Mouse (Mus musculus) limb, embryonic 11.5 days (tissue): ENCODE measurements around the gene Ccdc190. TPM values are rescaled to one million over a fixed set of nuclear protein-coding genes. Genes with fewer than 3 reads are reported as not detected.

Experiments
- ATAC-seq: fragments of 200-750 bp; cut with Nextera tagmentation; 2 replicates; pipeline ENCODE4 v1.8.0; 2017; ENCODE audit warnings: low read depth; ENCODE audit not compliant: insufficient number of reproducible peaks, low FRiP score, low TSS enrichment
- DNase-seq: peaks from one replicate; pipeline ENCODE4 v3.0.0-alpha.2; 2015; ENCODE audit warnings: low spot score
- H3K27ac ChIP-seq: fragments of 300-500 bp; sonication (generic); replicated peaks from 2 replicates; pipeline ENCODE4 v1.5.1; 2014; ENCODE audit warnings: low read depth, mild to moderate bottlenecking, low read length
- H3K27me3 ChIP-seq: fragments of 300-500 bp; sonication (generic); 2 replicates; pipeline ENCODE4 v1.6.1; 2014; ENCODE audit warnings: mild to moderate bottlenecking, low read length, mixed read lengths; ENCODE audit not compliant: control insufficient read depth, insufficient read depth
- H3K36me3 ChIP-seq: fragments of 300-500 bp; sonication (generic); 2 replicates; pipeline ENCODE4 v1.6.1; 2014; ENCODE audit warnings: mild to moderate bottlenecking, low read length, moderate library complexity, mixed read lengths; ENCODE audit not compliant: control insufficient read depth, insufficient read depth
- H3K4me1 ChIP-seq: fragments of 300-500 bp; sonication (generic); 2 replicates; pipeline ENCODE4 v1.6.1; 2014; ENCODE audit warnings: low read length, mixed read lengths; ENCODE audit not compliant: control insufficient read depth, insufficient read depth
- H3K4me2 ChIP-seq: fragments of 300-500 bp; sonication (generic); 2 replicates; pipeline ENCODE4 v1.6.1; 2014; ENCODE audit warnings: low read depth, mild to moderate bottlenecking, moderate library complexity; ENCODE audit not compliant: severe bottlenecking
- H3K4me3 ChIP-seq: fragments of 300-500 bp; sonication (generic); 2 replicates; pipeline ENCODE4 v1.5.1; 2014; ENCODE audit warnings: low read depth, low read length
- H3K9ac ChIP-seq: fragments of 300-500 bp; sonication (generic); 2 replicates; pipeline ENCODE4 v1.6.1; 2014; ENCODE audit warnings: mild to moderate bottlenecking, low read length
- H3K9me3 ChIP-seq: fragments of 300-500 bp; sonication (generic); 2 replicates; pipeline ENCODE4 v1.6.1; 2016; ENCODE audit warnings: low read length; ENCODE audit not compliant: control insufficient read depth
- WGBS: fragments of 180-500 bp; shearing (Covaris S2); extraction: QIAGEN DNeasy Blood & Tissue Kit; methylation state at CpG from one replicate; pipeline ENCODE4 v1.1.7; 2014; 5-methylcytosine and 5-hydroxymethylcytosine counted together
- polyA plus RNA-seq: library from polyadenylated mRNA; unstranded; fragments of >200 nt; fragmentation: Nextera tagmentation; extraction: Ambion mirVana; gene quantifications from 2 replicates; pipeline ENCODE4 v1.2.1, GENCODE M21; 2014

Gene Ccdc190
- polyA plus RNA-seq, 1 experiment from 2014 or later: not detected

- Histone ChIP-seq H3K9me3 (no peaks in the 10 kb centered on the region), H3K4me1 (no peaks in the 10 kb centered on the region), H3K27me3 (no peaks in the 10 kb centered on the region), H3K4me2 (no peak overlapping the region), H3K27ac (no peak overlapping the region), H3K36me3 (no peaks in the 10 kb centered on the region), H3K9ac (no peak overlapping the region), H3K4me3 (no peak overlapping the region)
- no peak for ATAC-seq
- WGBS: 90% methylated on average over 3 of the region's 3 CpGs
- no peak for DNase-seq
These were observed 27.6 kb upstream of the Ccdc190 start for GRCm38 (mm10) chr1:169900771-169901336.

- H3K4me3 ChIP-seq: no peak overlapping the region
- H3K36me3 ChIP-seq: no peaks in the 10 kb centered on the region
- no peaks in the 10 kb centered on the region for H3K4me1 ChIP-seq
- H3K4me2 ChIP-seq: no peak overlapping the region
- no peak for ATAC-seq
- H3K27me3 ChIP-seq: no peaks in the 10 kb centered on the region
- H3K9me3 ChIP-seq: no peaks in the 10 kb centered on the region
- no peak overlapping the region for H3K27ac ChIP-seq
- 87% methylated on average over 5 of the region's 5 CpGs for WGBS
- no peak overlapping the region for H3K9ac ChIP-seq
- no peak for DNase-seq
These were observed 19.3 kb upstream of the Ccdc190 start for GRCm38 (mm10) chr1:169909163-169909562.

- no peak overlapping the region for H3K4me2 ChIP-seq
- no peaks in the 10 kb centered on the region for H3K36me3 ChIP-seq
- no peaks in the 10 kb centered on the region for H3K9me3 ChIP-seq
- H3K9ac ChIP-seq: no peak overlapping the region
- DNase-seq (no peak), ATAC-seq (peak; percentile 47; the same call in 1 of the 2 replicates)
- no peaks in the 10 kb centered on the region for H3K4me1 ChIP-seq
- no peak overlapping the region for H3K27ac ChIP-seq
- H3K27me3 ChIP-seq: no peaks in the 10 kb centered on the region
- 90% methylated on average over 6 of the region's 6 CpGs for WGBS
- H3K4me3 ChIP-seq: no peak overlapping the region
These were observed 18.8 kb upstream of the Ccdc190 start for GRCm38 (mm10) chr1:169909659-169910058.

GRCm38 (mm10) chr1:169910751-169911150 is 17.7 kb upstream of the Ccdc190 start:
- Histone ChIP-seq H3K9me3 (no peaks in the 10 kb centered on the region), H3K4me2 (no peak overlapping the region), H3K36me3 (no peaks in the 10 kb centered on the region), H3K27me3 (no peaks in the 10 kb centered on the region), H3K9ac (no peak overlapping the region), H3K27ac (no peak overlapping the region), H3K4me3 (no peak overlapping the region), H3K4me1 (no peaks in the 10 kb centered on the region)
- no peak for DNase-seq
- no peak for ATAC-seq
- 90% methylated on average over 7 of the region's 7 CpGs for WGBS

- Histone ChIP-seq H3K4me2 (no peak overlapping the region), H3K9me3 (no peaks in the 10 kb centered on the region), H3K27me3 (no peaks in the 10 kb centered on the region), H3K36me3 (no peaks in the 10 kb centered on the region), H3K9ac (no peak overlapping the region), H3K27ac (no peak overlapping the region), H3K4me3 (no peak overlapping the region), H3K4me1 (no peaks in the 10 kb centered on the region)
- WGBS: 54% methylated on average over 6 of the region's 6 CpGs
- DNase-seq: no peak
- no peak for ATAC-seq
These were observed 16.9 kb upstream of the Ccdc190 start for GRCm38 (mm10) chr1:169911526-169911925.

GRCm38 (mm10) chr1:169916659-169917058 is 11.8 kb upstream of the Ccdc190 start:
- 12% methylated on average over 7 of the region's 7 CpGs for WGBS
- H3K4me1 ChIP-seq: peaks cover 8% of the 10 kb centered on the region; the same call in 1 of the 2 replicates
- H3K4me2 ChIP-seq: no peak overlapping the region
- no peaks in the 10 kb centered on the region for H3K27me3 ChIP-seq
- DNase-seq (peak; percentile 62), ATAC-seq (peak; percentile 58; the same call in 1 of the 2 replicates)
- no peaks in the 10 kb centered on the region for H3K36me3 ChIP-seq
- no peak overlapping the region for H3K4me3 ChIP-seq
- H3K27ac ChIP-seq: 0 out of 2 replicates have a peak overlapping the region, but pooled peaks have one; percentile 21
- no peak overlapping the region for H3K9ac ChIP-seq
- H3K9me3 ChIP-seq: no peaks in the 10 kb centered on the region

- DNase-seq (no peak), ATAC-seq (no peak)
- Histone ChIP-seq H3K27ac (0 out of 2 replicates have a peak overlapping the region, but pooled peaks have one; percentile 21), H3K36me3 (no peaks in the 10 kb centered on the region), H3K9ac (no peak overlapping the region), H3K9me3 (no peaks in the 10 kb centered on the region), H3K4me1 (peaks cover 8% of the 10 kb centered on the region; the same call in 1 of the 2 replicates), H3K27me3 (no peaks in the 10 kb centered on the region), H3K4me2 (no peak overlapping the region), H3K4me3 (no peak overlapping the region)
- WGBS: 54% methylated on average over 9 of the region's 9 CpGs
These were observed 11.2 kb upstream of the Ccdc190 start for GRCm38 (mm10) chr1:169917115-169917796.

- no peaks in the 10 kb centered on the region for H3K9me3 ChIP-seq
- H3K4me3 ChIP-seq: no peak overlapping the region
- ATAC-seq: 0 out of 2 replicates have a peak, but pooled peaks have one; percentile 37
- no peak overlapping the region for H3K4me2 ChIP-seq
- H3K36me3 ChIP-seq: no peaks in the 10 kb centered on the region
- DNase-seq: peak; percentile 64
- 29% methylated on average over 4 of the region's 4 CpGs for WGBS
- no peak overlapping the region for H3K27ac ChIP-seq
- H3K27me3 ChIP-seq: no peaks in the 10 kb centered on the region
- no peak overlapping the region for H3K9ac ChIP-seq
- H3K4me1 ChIP-seq: peaks cover 8% of the 10 kb centered on the region; the same call in 1 of the 2 replicates
These were observed 10.4 kb upstream of the Ccdc190 start for GRCm38 (mm10) chr1:169917998-169918397.
